Mouse (Mus musculus) neural tube, embryonic 10.5 days (tissue): ENCODE data around the gene Olfr344.

Experiments
- DNase-seq: peaks from one replicate; pipeline ENCODE4 v3.0.0-alpha.2; 2017; ENCODE audit warnings: low spot score; ENCODE audit errors: extremely low spot score

Olfr344 gene

DNA sequence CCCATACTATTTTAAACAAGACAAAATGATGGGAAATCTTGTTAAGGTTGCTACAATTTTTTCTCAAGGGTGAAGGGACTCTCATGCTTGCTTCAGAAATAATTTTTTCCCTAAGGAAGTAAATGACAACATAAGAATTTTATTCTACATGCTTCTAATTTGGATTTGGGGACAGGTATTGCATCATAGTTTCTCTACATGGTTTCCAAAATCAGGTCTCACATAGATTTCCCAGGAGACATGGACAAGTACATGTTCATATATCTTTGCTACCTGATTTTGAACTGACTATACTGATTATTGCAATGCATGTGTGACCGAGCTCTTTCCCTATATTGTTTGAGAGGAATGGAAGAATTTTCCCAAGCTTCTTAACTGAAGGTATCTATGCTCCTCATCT, at the start of gene Olfr344:
TSS of gene Olfr344 (plus strand) at position 301 of the 400 bp plus-strand sequence.
- no peak for DNase-seq

DNA sequence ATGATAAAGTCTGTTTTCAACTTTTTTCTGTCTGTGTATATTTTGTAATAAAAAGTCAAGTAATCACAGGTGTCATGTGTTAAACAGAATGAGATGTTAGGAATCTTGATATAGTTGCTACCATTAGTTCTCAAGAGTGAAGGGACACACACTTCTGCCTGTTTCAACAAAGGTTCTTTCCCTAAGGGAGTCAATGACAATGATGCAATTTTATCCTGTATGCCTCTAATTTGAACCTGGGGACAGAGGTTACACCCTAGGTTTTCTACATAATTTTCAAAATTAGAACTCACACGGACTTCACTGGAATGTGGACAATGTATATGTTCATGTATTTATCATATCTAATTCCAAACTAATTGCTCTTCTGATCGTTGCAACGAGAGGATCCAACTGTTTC, 41.8 kb upstream of the Olfr344 start, which contains the start of gene Olfr342:
TSS of gene Olfr342 (plus strand) at position 301 of the 400 bp plus-strand sequence.
- no peak for DNase-seq

GRCm38 (mm10) chr2:36565156-36565555, 1.3 kb upstream of the Olfr344 start:
- DNase-seq = no peak

DNA sequence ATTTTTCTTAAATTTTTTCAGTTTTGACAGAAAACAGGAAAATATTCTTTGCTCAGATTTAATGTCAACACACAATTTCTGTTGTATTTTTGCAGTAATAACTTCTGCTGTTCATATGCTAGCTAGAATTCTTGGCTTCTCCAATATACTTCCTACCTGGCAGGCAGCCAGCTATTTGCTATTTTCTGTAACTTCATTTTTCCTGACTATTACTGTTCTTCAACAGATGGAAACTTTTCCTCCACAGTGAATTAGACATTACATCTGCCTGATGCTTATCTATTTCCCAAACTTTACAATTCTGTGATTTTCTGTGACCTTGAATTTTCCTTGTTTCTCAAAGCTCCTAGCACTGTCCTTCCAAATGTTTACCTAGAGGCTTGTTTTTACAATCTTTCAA, 560 bp downstream of the Olfr344 start:
- no peak for DNase-seq

- DNase-seq = no peak
These were observed 1.4 kb downstream of the Olfr344 start for GRCm38 (mm10) chr2:36567845-36568244.
